Mouse (Mus musculus) cerebellum, adult 2 months (tissue): ENCODE data around the gene Ell3.

Experiments used
- CTCF ChIP-seq: fragments of 200-500 bp; IDR thresholded peaks from 2 replicates; pipeline ENCODE4 v1.5.1; 2011; ENCODE audit warnings: low read depth, mild to moderate bottlenecking, control low read depth, low read length, moderate library complexity, borderline replicate concordance; ENCODE audit not compliant: insufficient read depth
- POLR2A ChIP-seq: fragments of 200-500 bp; IDR thresholded peaks from 2 replicates; pipeline ENCODE4 v1.6.1; 2011; ENCODE audit warnings: low read length, control low read depth, borderline replicate concordance; ENCODE audit not compliant: insufficient read depth

GRCm38 (mm10) chr2:121448739-121449535, 4.9 kb upstream of the Ell3 start, which contains the start of gene Serf2:
- TF ChIP-seq CTCF (no peak), POLR2A (peak; percentile 97)
